Mouse (Mus musculus) neural tube, embryonic 14.5 days (tissue): Measurements from ENCODE around the gene Gatad2a. TPM values are rescaled to one million over a fixed set of nuclear protein-coding genes. Genes with fewer than 3 reads are reported as not detected.

Source experiments
- ATAC-seq: fragments of 200-750 bp; cut with Nextera tagmentation; 2 replicates; pipeline ENCODE4 v1.8.0; 2017; ENCODE audit warnings: low read depth, mild to moderate bottlenecking, moderate TSS enrichment, moderate library complexity
- H3K27ac ChIP-seq: fragments of 300-500 bp; sonication (generic); 2 replicates; pipeline ENCODE4 v1.5.1; 2014; ENCODE audit warnings: low read depth, mild to moderate bottlenecking, control low read depth, low read length, moderate library complexity, mixed read lengths
- H3K27me3 ChIP-seq: fragments of 300-500 bp; sonication (generic); 2 replicates; pipeline ENCODE4 v1.6.1; 2014; ENCODE audit warnings: low read length; ENCODE audit not compliant: control insufficient read depth, insufficient read depth
- H3K36me3 ChIP-seq: fragments of 300-500 bp; sonication (generic); 2 replicates; pipeline ENCODE4 v1.6.1; 2014; ENCODE audit warnings: low read length, mixed read lengths; ENCODE audit not compliant: control insufficient read depth, insufficient read depth
- H3K4me1 ChIP-seq: fragments of 300-500 bp; sonication (generic); 2 replicates; pipeline ENCODE4 v1.6.1; 2014; ENCODE audit warnings: low read length; ENCODE audit not compliant: control insufficient read depth, insufficient read depth
- H3K4me2 ChIP-seq: fragments of 300-500 bp; sonication (generic); 2 replicates; pipeline ENCODE4 v1.6.1; 2014; ENCODE audit warnings: mild to moderate bottlenecking, low read depth, low read length, control low read depth
- H3K4me3 ChIP-seq: fragments of 300-500 bp; sonication (generic); 2 replicates; pipeline ENCODE4 v1.5.1; 2014; ENCODE audit warnings: low read depth, low read length, control low read depth, mixed read lengths
- H3K9ac ChIP-seq: fragments of 300-500 bp; sonication (generic); replicated peaks from 2 replicates; pipeline ENCODE4 v1.6.1; 2014; ENCODE audit warnings: low read depth, mild to moderate bottlenecking, control low read depth, low read length, mixed read lengths
- H3K9me3 ChIP-seq: fragments of 300-500 bp; sonication (generic); 2 replicates; pipeline ENCODE4 v1.6.1; 2016; ENCODE audit warnings: low read length; ENCODE audit not compliant: control insufficient read depth
- WGBS: fragments of 180-500 bp; shearing (Covaris S2); extraction: QIAGEN DNeasy Blood & Tissue Kit; methylation state at CpG from one replicate; pipeline ENCODE4 v1.1.7; 2014; 5-methylcytosine and 5-hydroxymethylcytosine counted together
- polyA plus RNA-seq: library from polyadenylated mRNA; unstranded; fragments of >200 nt; fragmentation: Nextera tagmentation; extraction: Ambion mirVana; gene quantifications from 2 replicates; pipeline ENCODE4 v1.2.1, GENCODE M21; 2014

The Gatad2a gene
- polyA plus RNA-seq, 1 experiment from 2014 or later, result 20.9 TPM

DNA sequence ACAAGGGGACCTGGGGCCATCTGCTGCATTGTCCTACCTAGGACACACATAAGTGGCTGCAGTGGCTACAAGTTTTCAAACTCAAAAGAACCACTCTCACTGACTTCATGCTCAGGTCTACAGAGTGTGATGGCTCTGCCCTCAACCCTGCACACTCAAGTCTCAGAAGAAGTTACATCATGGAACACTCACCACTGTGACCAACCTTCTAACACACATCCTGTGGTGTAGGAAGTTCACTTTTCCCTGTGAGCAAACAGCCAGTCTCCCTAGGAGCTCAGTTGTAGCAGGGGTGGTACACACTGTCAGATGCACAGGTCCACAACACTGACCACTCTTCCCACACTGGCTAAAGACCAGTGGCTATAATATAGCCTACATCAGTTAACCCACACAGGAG is 77.7 kb downstream of the Gatad2a start:
- no peak overlapping the region for H3K9ac ChIP-seq
- no peak overlapping the region for H3K4me3 ChIP-seq
- ATAC-seq, result no peak
- no peak overlapping the region for H3K27ac ChIP-seq
- peaks cover 9% of the 10 kb centered on the region for H3K4me1 ChIP-seq
- no peaks in the 10 kb centered on the region for H3K9me3 ChIP-seq
- H3K4me2 ChIP-seq, result no peak overlapping the region
- no peaks in the 10 kb centered on the region for H3K27me3 ChIP-seq
- peaks cover 12% of the 10 kb centered on the region for H3K36me3 ChIP-seq

- H3K27ac ChIP-seq, result no peak overlapping the region
- H3K36me3 ChIP-seq, result peaks cover 27% of the 10 kb centered on the region
- no peaks in the 10 kb centered on the region for H3K27me3 ChIP-seq
- H3K4me2 ChIP-seq, result no peak overlapping the region
- H3K4me1 ChIP-seq, result peaks cover 5% of the 10 kb centered on the region; the same call in 1 of the 2 replicates
- no peak overlapping the region for H3K9ac ChIP-seq
- no peak overlapping the region for H3K4me3 ChIP-seq
- WGBS, result 56% methylated on average over 5 of the region's 5 CpGs
- ATAC-seq, result no peak
- H3K9me3 ChIP-seq, result no peaks in the 10 kb centered on the region
These were observed 80.4 kb downstream of the Gatad2a start for GRCm38 (mm10) chr8:69915748-69916147.

GRCm38 (mm10) chr8:69914526-69914925 is 81.7 kb downstream of the Gatad2a start:
- no peaks in the 10 kb centered on the region for H3K4me1 ChIP-seq
- no peaks in the 10 kb centered on the region for H3K9me3 ChIP-seq
- WGBS, result 90% methylated on average over 4 of the region's 4 CpGs
- no peak overlapping the region for H3K4me3 ChIP-seq
- H3K27ac ChIP-seq, result no peak overlapping the region
- H3K36me3 ChIP-seq, result peaks cover 29% of the 10 kb centered on the region
- H3K27me3 ChIP-seq, result no peaks in the 10 kb centered on the region
- H3K4me2 ChIP-seq, result no peak overlapping the region
- ATAC-seq, result no peak
- H3K9ac ChIP-seq, result no peak overlapping the region

DNA sequence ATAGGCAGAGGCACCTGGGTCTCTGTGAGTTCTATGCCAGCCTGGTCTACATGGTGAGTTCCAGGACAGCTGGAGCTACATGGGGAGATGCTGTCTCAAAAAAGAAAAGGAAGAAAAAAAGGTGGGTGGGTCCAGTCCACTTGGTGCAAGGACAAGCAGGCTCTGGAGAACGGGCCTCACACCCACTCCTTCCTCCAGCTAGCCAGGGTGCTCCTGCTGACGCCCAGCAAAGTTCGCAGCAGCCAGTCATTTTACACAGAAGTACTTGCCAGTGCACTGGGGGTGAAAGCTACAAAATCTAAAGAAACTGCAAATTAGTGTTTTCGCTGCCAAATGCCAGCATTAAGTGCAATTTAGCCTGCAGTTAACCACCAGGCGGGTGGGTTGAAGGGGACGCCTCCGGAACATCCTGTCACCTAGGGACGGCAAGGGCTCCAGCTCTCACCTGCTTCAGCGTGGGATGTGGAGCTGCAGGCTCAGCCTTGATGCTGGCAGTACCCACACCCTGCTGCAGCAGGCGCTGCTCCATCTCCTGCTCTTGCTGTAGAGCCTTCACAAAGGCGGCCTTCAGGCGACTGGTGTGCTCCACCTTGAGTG is 83.6 kb downstream of the Gatad2a start:
- WGBS, result 89% methylated on average over 12 of the region's 12 CpGs
- ATAC-seq, result no peak
- Histone ChIP-seq H3K4me3 (no peak overlapping the region), H3K9ac (no peak overlapping the region), H3K4me2 (no peak overlapping the region), H3K27ac (no peak overlapping the region), H3K4me1 (no peaks in the 10 kb centered on the region), H3K9me3 (no peaks in the 10 kb centered on the region), H3K36me3 (peaks cover 35% of the 10 kb centered on the region), H3K27me3 (no peaks in the 10 kb centered on the region)

DNA sequence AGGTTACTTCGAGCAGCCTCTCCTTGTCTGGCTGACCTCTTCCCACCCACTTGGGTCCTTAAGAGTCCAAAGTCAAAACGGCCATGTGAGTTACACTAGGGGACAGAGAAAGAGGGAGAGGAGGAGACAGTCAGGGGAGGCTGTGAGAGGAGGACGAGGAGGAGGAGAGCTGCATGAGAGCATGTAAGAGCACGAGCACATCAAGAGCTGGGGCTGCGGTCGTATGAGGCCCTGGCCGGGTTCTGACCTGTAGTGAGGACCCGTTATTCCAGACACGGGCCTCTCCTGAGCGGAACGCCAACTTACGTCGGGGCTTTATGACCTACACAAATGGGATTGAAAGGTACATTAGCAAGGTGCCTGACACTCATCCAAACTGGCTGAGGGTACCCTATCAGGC is 84.3 kb downstream of the Gatad2a start:
- no peak for ATAC-seq
- Histone ChIP-seq H3K36me3 (peaks cover 33% of the 10 kb centered on the region), H3K27me3 (no peaks in the 10 kb centered on the region), H3K4me1 (no peaks in the 10 kb centered on the region), H3K27ac (no peak overlapping the region), H3K4me3 (no peak overlapping the region), H3K9ac (no peak overlapping the region), H3K9me3 (no peaks in the 10 kb centered on the region), H3K4me2 (no peak overlapping the region)
- WGBS, result 88% methylated on average over 13 of the region's 13 CpGs

- Histone ChIP-seq H3K4me3 (no peak overlapping the region), H3K4me1 (peaks cover 6% of the 10 kb centered on the region; the same call in 1 of the 2 replicates), H3K36me3 (peaks cover 11% of the 10 kb centered on the region), H3K9ac (no peak overlapping the region), H3K4me2 (no peak overlapping the region), H3K9me3 (no peaks in the 10 kb centered on the region), H3K27me3 (no peaks in the 10 kb centered on the region), H3K27ac (no peak overlapping the region)
- 93% methylated on average over 2 of the region's 2 CpGs for WGBS
- ATAC-seq, result no peak
These were observed 89.1 kb downstream of the Gatad2a start for GRCm38 (mm10) chr8:69907106-69907505.

DNA sequence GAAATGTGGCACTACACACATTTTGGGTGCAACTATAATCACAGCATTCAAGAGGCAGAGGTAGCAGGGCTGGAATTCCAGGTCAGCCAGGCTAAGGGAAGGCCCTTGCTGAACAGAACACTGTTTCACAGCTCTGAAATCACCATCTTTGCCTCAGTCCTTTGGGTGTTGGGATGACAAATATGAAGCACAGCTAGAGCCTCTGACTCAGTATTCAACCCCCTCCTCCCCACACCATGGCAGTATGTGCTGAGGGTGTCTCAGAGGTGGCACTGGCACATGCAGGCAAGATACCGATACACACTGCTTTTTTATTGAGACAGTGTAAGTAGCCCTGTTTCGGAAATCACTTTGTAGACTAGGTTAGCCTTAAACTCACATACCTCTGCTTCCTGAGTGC is 89.9 kb downstream of the Gatad2a start:
- Histone ChIP-seq H3K4me2 (no peak overlapping the region), H3K9ac (no peak overlapping the region), H3K27ac (no peak overlapping the region), H3K36me3 (peaks cover 11% of the 10 kb centered on the region; the same call in 1 of the 2 replicates), H3K27me3 (no peaks in the 10 kb centered on the region), H3K4me1 (peaks cover 11% of the 10 kb centered on the region; the same call in 1 of the 2 replicates), H3K4me3 (no peak overlapping the region), H3K9me3 (no peaks in the 10 kb centered on the region)
- 91% methylated on average over 2 of the region's 2 CpGs for WGBS
- ATAC-seq, result no peak

GRCm38 (mm10) chr8:69904096-69904495 is 92.1 kb downstream of the Gatad2a start:
- 81% methylated on average over 8 of the region's 8 CpGs for WGBS
- Histone ChIP-seq H3K36me3 (peaks cover 6% of the 10 kb centered on the region; the same call in 1 of the 2 replicates), H3K4me1 (peaks cover 17% of the 10 kb centered on the region), H3K27me3 (no peaks in the 10 kb centered on the region), H3K4me2 (no peak overlapping the region; the same call in 1 of the 2 replicates), H3K9me3 (no peaks in the 10 kb centered on the region), H3K4me3 (no peak overlapping the region), H3K9ac (no peak overlapping the region), H3K27ac (no peak overlapping the region)
- no peak for ATAC-seq

GRCm38 (mm10) chr8:69903063-69903542 is 93.1 kb downstream of the Gatad2a start:
- peaks cover 17% of the 10 kb centered on the region for H3K4me1 ChIP-seq

More at GRCm38 (mm10) chr8:69903063-69903542, 93.1 kb downstream of the Gatad2a start:
- H3K36me3 ChIP-seq, result no peaks in the 10 kb centered on the region
- no peaks in the 10 kb centered on the region for H3K9me3 ChIP-seq
- peak overlapping the region; percentile 77 for H3K4me3 ChIP-seq
- WGBS, result under 1% methylated on average over 45 of the region's 45 CpGs
- H3K9ac ChIP-seq, result peak overlapping the region; percentile 78
- peak overlapping the region; percentile 99 for H3K4me2 ChIP-seq
- peak overlapping the region; percentile 87 for H3K27ac ChIP-seq
- ATAC-seq, result peak; percentile 90
- H3K27me3 ChIP-seq, result no peaks in the 10 kb centered on the region
